Comparison of ENCODE assay signal across 8 mouse cellular contexts in the genomic region with DNA sequence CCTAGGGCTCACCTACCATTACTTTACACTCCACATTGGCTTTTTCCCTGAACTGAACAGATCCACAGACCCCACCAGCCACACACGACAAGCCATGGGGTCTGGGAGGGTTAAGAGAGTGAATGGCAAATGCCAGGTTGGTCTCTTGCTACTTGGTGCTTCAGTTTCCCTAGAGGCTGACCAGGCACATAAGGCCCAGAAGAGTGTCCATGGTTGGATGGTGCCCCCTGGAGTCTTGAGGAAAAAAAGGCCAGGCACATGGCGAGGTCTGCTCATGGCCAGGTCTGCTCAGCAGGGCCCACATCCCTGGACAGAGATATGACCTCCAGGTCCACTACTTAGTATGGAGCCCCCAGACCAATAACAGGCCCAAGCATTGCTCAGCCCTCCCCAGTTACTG. TPM values are rescaled to one million over a fixed set of nuclear protein-coding genes. Genes with fewer than 3 reads are reported as not detected.
A peak's percentile ranks its signal among the peaks of the same experiment; 100 is the strongest.
DNase-seq lines count a peak whose midpoint lies in the region; ATAC-seq and TF ChIP-seq lines count a peak whose summit lies in the region.
"Had no signal": no experiment of that assay in that cellular context is flagged by ENCODE, and none has a peak within 500 bp of the region (broad histone marks: within the 10 kb centered on the region; RNA-seq: fewer than 3 reads in every experiment).

No protein-coding gene starts in this region.

- H3K27ac ChIP-seq in ES-Bruce4 (ENCODE audit: insufficient read depth, low read length), result no peak overlapping the region
- H3K27ac ChIP-seq in lung, embryonic 15.5 days, result no peak overlapping the region

- H3K4me2 ChIP-seq in lung, embryonic 15.5 days, result no peak overlapping the region

- no peak for TF ChIP-seq EP300 in ES-Bruce4 (IDR thresholded peaks at IDR 0.05; ENCODE audit: insufficient read depth, low read depth, low read length)

- H3K36me3 ChIP-seq in ES-Bruce4 (ENCODE audit: control insufficient read depth, insufficient read depth, low read length, poor library complexity, severe bottlenecking), result no peaks in the 10 kb centered on the region
- peaks cover 10% of the 10 kb centered on the region; the same call in 1 of the 2 replicates for H3K36me3 ChIP-seq in lung, embryonic 15.5 days

- H3K9ac ChIP-seq in ES-Bruce4 (ENCODE audit: low read depth, poor library complexity, severe bottlenecking), result no peak overlapping the region
- no peak overlapping the region for H3K9ac ChIP-seq in lung, embryonic 15.5 days

- H3K4me1 ChIP-seq in ES-Bruce4 (ENCODE audit: control insufficient read depth, insufficient read depth, low read length), result no peaks in the 10 kb centered on the region
- peaks cover 7% of the 10 kb centered on the region; the same call in 1 of the 2 replicates for H3K4me1 ChIP-seq in lung, embryonic 15.5 days

- peak; percentile 7 for TF ChIP-seq CTCF in ES-Bruce4 (IDR thresholded peaks at IDR 0.05; ENCODE audit: low read depth, low read length)

- WGBS in lung, embryonic 15.5 days, result 91% methylated on average over 2 of the region's 2 CpGs

- peak; percentile 36; the same call in 1 of the 2 replicates for ATAC-seq in lung, embryonic 15.5 days (ENCODE audit: borderline replicate concordance, extremely low read depth, low FRiP score, low TSS enrichment)

- H3K4me3 ChIP-seq in ES-Bruce4 (ENCODE audit: low read depth, low read length), result no peak overlapping the region
- no peak overlapping the region for H3K4me3 ChIP-seq in lung, embryonic 15.5 days
- H3K4me3 ChIP-seq: megakaryocyte, embryonic 14.5 days had no signal

- no peaks in the 10 kb centered on the region for H3K9me3 ChIP-seq in ES-Bruce4 (replicated peaks; ENCODE audit: control insufficient read depth, insufficient read depth, low read length, poor library complexity, severe bottlenecking)
- no peaks in the 10 kb centered on the region for H3K9me3 ChIP-seq in lung, embryonic 15.5 days
- H3K9me3 ChIP-seq: megakaryocyte, embryonic 14.5 days had no signal

- H3K27me3 ChIP-seq in ES-Bruce4 (ENCODE audit: control insufficient read depth, insufficient read depth, low read length, poor library complexity, severe bottlenecking), result no peaks in the 10 kb centered on the region
- H3K27me3 ChIP-seq in lung, embryonic 15.5 days, result no peaks in the 10 kb centered on the region

- no peak for TF ChIP-seq POLR2A in ES-Bruce4 (IDR thresholded peaks at IDR 0.05; ENCODE audit: insufficient read depth, low read length)

- peak; percentile 41 for DNase-seq in layer of hippocampus, adult 11-12 months (ENCODE audit: low spot score)
- no peak for DNase-seq in layer of hippocampus, postnatal 14 days (ENCODE audit: low spot score in 2 of 2)
- DNase-seq in cerebellum, postnatal 36 days, result peak; percentile 36 to 45
- no peak for DNase-seq in c-Kit-positive CD71-positive TER-119-positive erythroid progenitor cells, embryonic 14.5 days (ENCODE audit: low spot score)
- DNase-seq in adrenal gland, adult 8-10 months, result no peak

RNA-seq across cellular contexts. Expression of gene Tnnt3, which starts 0.9 kb away (rescaled TPM):
- total RNA-seq in layer of hippocampus, postnatal 14 days (2021), result under 1 TPM; 0.92 to 0.95 TPM
- 2.1 and 2.7 TPM in 2 replicates for polyA plus RNA-seq in ES-Bruce4 (2011; ENCODE audit: insufficient read depth, insufficient read length, low read depth, missing spikeins)
- 2.5 and 5.1 TPM in 2 replicates for polyA plus RNA-seq in lung, embryonic 15.5 days (2015; fragmentation: Nextera tagmentation; extraction: Ambion mirVana)
- total RNA-seq in adrenal gland, adult 8-10 months (2022), result 1 to 10 TPM in 3 of 4 experiments, not detected in 1; 1.1 to 1.5 (median 1.3) TPM

RNA-seq across cellular contexts. Expression of gene Mrpl23, which starts 34.7 kb away (rescaled TPM):
- 1 to 10 TPM; 4.2 to 5.1 TPM for total RNA-seq in layer of hippocampus, postnatal 14 days (2021)
- polyA plus RNA-seq in ES-Bruce4 (2011; ENCODE audit: insufficient read depth, insufficient read length, low read depth, missing spikeins), result 15.1 and 15.2 TPM in 2 replicates
- 22.8 and 28.3 TPM in 2 replicates for polyA plus RNA-seq in lung, embryonic 15.5 days (2015; fragmentation: Nextera tagmentation; extraction: Ambion mirVana)
- total RNA-seq in adrenal gland, adult 8-10 months (2022), result 10 to 100 TPM in 1 of 4 experiments, 1 to 10 TPM in 3; 2.2 to 13.7 (median 4.8) TPM

RNA-seq across cellular contexts. Expression of gene Lsp1, which starts 37.2 kb away (rescaled TPM):
- 1 to 10 TPM; 4.2 to 4.7 TPM for total RNA-seq in layer of hippocampus, postnatal 14 days (2021)
- polyA plus RNA-seq in ES-Bruce4 (2011; ENCODE audit: insufficient read depth, insufficient read length, low read depth, missing spikeins), result 3.7 and 6.0 TPM in 2 replicates
- polyA plus RNA-seq in lung, embryonic 15.5 days (2015; fragmentation: Nextera tagmentation; extraction: Ambion mirVana), result 125 and 130 TPM in 2 replicates
- 10 to 100 TPM; 18.1 to 31.9 (median 21.4) TPM for total RNA-seq in adrenal gland, adult 8-10 months (2022)

RNA-seq across cellular contexts. Expression of gene Tnni2, which starts 56.2 kb away (rescaled TPM):
- total RNA-seq in layer of hippocampus, postnatal 14 days (2021), result under 1 TPM in 1 of 2 experiments, not detected in 1; 0.37 TPM
- polyA plus RNA-seq in ES-Bruce4 (2011; ENCODE audit: insufficient read depth, insufficient read length, low read depth, missing spikeins), result 2.1 and 4.8 TPM in 2 replicates
- polyA plus RNA-seq in lung, embryonic 15.5 days (2015; fragmentation: Nextera tagmentation; extraction: Ambion mirVana), result 2.4 and 7.4 TPM in 2 replicates
- total RNA-seq in adrenal gland, adult 8-10 months (2022), result 1 to 10 TPM in 1 of 4 experiments, under 1 TPM in 3; 0.43 to 1.1 (median 0.85) TPM

Comparison
In these comparisons a context has a peak if more than half of its experiments do, and no peak if none do; other contexts are left out.
1. DNase-seq: peak in layer of hippocampus, adult 11-12 months (single experiment) and cerebellum, postnatal 36 days (2 of 2); none in layer of hippocampus, postnatal 14 days (0 of 2), c-Kit-positive CD71-positive TER-119-positive erythroid progenitor cells, embryonic 14.5 days (single experiment) and adrenal gland, adult 8-10 months (single experiment).